Comparison of ENCODE assay signal across 1 mouse cellular context in genomic region chr11:121090943-121091342, GRCm38 (mm10).
A peak's percentile ranks its signal among the peaks of the same experiment; 100 is the strongest.
TF ChIP-seq lines count a peak whose summit lies in the region.

No protein-coding gene starts in this region.

TF ChIP-seq in CH12.LX, 34 proteins besides CTCF, POLR2A, EP300 and RAD21:
- peak; percentile 62 for TF ChIP-seq BHLHE40 (IDR thresholded peaks at IDR 0.05; ENCODE audit: low read depth, low read length)
- TF ChIP-seq GABPA (IDR thresholded peaks at IDR 0.05; ENCODE audit: insufficient replicate concordance, low read depth, low read length): no peak
TF ChIP-seq in CH12.LX: peak in this region for 1.
